Mouse (Mus musculus) neural tube, embryonic 15.5 days (tissue): ENCODE measurements around the gene Slc25a45. TPM values are rescaled to one million over a fixed set of nuclear protein-coding genes. Genes with fewer than 3 reads are reported as not detected.

Experiments used
- ATAC-seq: fragments of 200-750 bp; cut with Nextera tagmentation; 2 replicates; pipeline ENCODE4 v1.8.0; 2017; ENCODE audit warnings: mild to moderate bottlenecking, moderate TSS enrichment, moderate library complexity; ENCODE audit not compliant: low FRiP score
- H3K27ac ChIP-seq: fragments of 300-500 bp; sonication (generic); replicated peaks from 2 replicates; pipeline ENCODE4 v1.5.1; 2015; ENCODE audit warnings: mild to moderate bottlenecking, inconsistent platforms
- H3K27me3 ChIP-seq: fragments of 300-500 bp; sonication (generic); replicated peaks from 2 replicates; pipeline ENCODE4 v1.6.1; 2015; ENCODE audit warnings: inconsistent platforms
- H3K36me3 ChIP-seq: fragments of 300-500 bp; sonication (generic); 2 replicates; pipeline ENCODE4 v1.6.1; 2015; ENCODE audit warnings: inconsistent platforms
- H3K4me1 ChIP-seq: fragments of 300-500 bp; sonication (generic); 2 replicates; pipeline ENCODE4 v1.6.1; 2015; ENCODE audit warnings: inconsistent platforms
- H3K4me2 ChIP-seq: fragments of 300-500 bp; sonication (generic); 2 replicates; pipeline ENCODE4 v1.6.1; 2015; ENCODE audit warnings: inconsistent platforms, mild to moderate bottlenecking, moderate library complexity
- H3K4me3 ChIP-seq: fragments of 300-500 bp; sonication (generic); replicated peaks from 2 replicates; pipeline ENCODE4 v1.5.1; 2015; ENCODE audit warnings: mild to moderate bottlenecking, inconsistent platforms
- H3K9ac ChIP-seq: fragments of 300-500 bp; sonication (generic); replicated peaks from 2 replicates; pipeline ENCODE4 v1.6.1; 2015; ENCODE audit warnings: mild to moderate bottlenecking, inconsistent platforms
- H3K9me3 ChIP-seq: fragments of 300-500 bp; sonication (generic); replicated peaks from 2 replicates; pipeline ENCODE4 v1.6.1; 2016; ENCODE audit warnings: inconsistent platforms
- WGBS: fragments of 180-500 bp; shearing (Covaris S2); methylation state at CpG from one replicate; pipeline ENCODE4 v1.1.7; 2015; ENCODE audit warnings: mixed read lengths; 5-methylcytosine and 5-hydroxymethylcytosine counted together
- polyA plus RNA-seq: library from polyadenylated mRNA; unstranded; fragments of >200 nt; fragmentation: Nextera tagmentation; extraction: Ambion mirVana; gene quantifications from 2 replicates; pipeline ENCODE4 v1.2.1, GENCODE M21; 2015

Slc25a45 gene
- polyA plus RNA-seq, 1 experiment from 2014 or later: 2.0 TPM

DNA sequence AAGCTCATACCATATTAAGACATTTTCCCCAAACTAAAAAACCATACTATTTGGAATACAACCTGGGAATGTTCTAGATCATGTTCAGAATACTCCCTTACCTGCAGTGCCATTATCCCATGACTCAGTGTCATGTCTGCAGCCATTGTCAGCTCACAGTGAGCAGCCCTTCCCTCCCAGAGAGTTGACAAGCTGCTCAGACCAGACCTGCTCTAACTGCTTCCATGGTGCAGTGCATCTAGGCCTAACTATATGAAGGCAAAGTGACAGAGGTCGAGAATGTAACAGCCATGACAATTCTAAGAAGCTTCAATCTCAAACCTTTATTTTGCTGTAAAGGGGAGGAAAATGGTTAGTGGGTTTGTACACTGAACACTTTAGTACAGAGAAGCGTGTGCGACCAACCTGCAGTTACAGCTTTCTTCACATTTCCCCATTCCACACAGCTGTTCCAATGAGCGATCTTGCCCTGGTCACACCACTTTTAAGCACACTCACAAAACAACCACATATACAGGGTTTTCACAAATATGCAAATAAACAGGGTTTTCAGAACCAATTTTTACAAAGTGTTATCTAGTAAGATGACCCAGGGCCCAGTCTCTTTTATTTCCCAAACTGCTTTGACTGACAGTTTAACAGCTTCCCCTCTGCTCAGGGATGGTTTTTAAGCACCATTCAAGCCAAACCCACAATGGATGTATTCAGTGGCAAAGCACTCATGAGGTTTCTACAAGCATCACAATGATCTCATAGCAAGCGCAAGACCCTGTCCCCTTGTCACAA lies 35.4 kb upstream of the Slc25a45 start:
- Histone ChIP-seq H3K4me3 (no peak overlapping the region), H3K9me3 (no peaks in the 10 kb centered on the region), H3K4me1 (peaks cover 57% of the 10 kb centered on the region), H3K27me3 (no peaks in the 10 kb centered on the region), H3K36me3 (no peaks in the 10 kb centered on the region), H3K9ac (no peak overlapping the region), H3K4me2 (peak overlapping the region; percentile 73; the same call in 1 of the 2 replicates), H3K27ac (peak overlapping the region; percentile 51; the same call in 1 of the 2 replicates)
- ATAC-seq: no peak
- 40% methylated on average over 5 of the region's 5 CpGs for WGBS

GRCm38 (mm10) chr19:5842785-5843730 lies 34.5 kb upstream of the Slc25a45 start:
- H3K4me3 ChIP-seq: peak overlapping the region; percentile 2; the same call in 1 of the 2 replicates
- WGBS: 50% methylated on average over 9 of the region's 9 CpGs
- H3K4me1 ChIP-seq: peaks cover 65% of the 10 kb centered on the region
- no peaks in the 10 kb centered on the region for H3K27me3 ChIP-seq
- H3K36me3 ChIP-seq: no peaks in the 10 kb centered on the region
- H3K9ac ChIP-seq: no peak overlapping the region
- no peak for ATAC-seq
- no peaks in the 10 kb centered on the region for H3K9me3 ChIP-seq
- peak overlapping the region; percentile 51; the same call in 1 of the 2 replicates for H3K27ac ChIP-seq
- peak overlapping the region; percentile 73 for H3K4me2 ChIP-seq

DNA sequence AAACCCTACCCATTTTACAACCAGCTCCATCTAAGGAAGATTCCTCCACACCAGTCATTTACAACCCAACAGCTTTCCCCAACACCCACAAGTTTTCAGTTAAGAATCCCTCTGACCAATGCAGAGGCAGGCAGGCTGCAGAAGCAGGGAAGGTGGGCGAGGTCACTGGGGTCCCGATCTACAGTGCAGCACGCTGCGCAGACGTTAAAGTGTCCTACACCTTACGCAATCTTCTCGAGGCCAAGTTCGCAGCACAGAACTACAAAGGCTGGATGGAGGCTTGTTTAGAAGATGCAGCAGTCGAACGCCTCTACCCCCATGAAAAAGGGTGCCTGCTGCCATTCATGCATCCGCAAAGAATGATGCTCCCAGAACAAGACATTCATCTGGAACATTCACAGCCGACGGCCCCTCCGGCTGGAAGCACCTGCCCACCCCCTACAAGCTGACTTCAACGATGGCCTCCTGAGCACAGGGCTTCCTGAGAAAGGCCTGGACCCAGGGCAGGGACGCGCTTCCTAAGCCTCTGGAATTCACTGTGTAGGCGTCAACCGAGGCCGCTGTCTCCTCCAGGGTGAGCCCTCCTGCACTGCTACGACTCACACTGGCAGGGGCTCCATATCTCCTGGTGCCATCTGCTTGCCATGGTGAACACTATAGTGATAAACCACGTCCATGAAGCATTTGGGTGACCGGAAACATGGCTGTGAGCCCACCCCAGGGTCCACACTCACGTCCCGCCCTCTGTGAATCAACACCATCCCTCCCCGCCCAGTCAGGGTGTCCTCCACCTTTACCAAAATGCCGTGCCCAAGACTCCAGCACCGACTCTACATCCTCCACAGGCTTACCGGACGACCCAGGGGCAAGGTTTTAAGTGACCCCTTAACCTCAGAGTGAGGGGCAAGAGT lies 33.6 kb upstream of the Slc25a45 start:
- H3K9ac ChIP-seq: no peak overlapping the region
- peak overlapping the region; percentile 2; the same call in 1 of the 2 replicates for H3K4me3 ChIP-seq
- no peaks in the 10 kb centered on the region for H3K36me3 ChIP-seq
- peaks cover 75% of the 10 kb centered on the region for H3K4me1 ChIP-seq
- no peaks in the 10 kb centered on the region for H3K27me3 ChIP-seq
- WGBS: 79% methylated on average over 30 of the region's 30 CpGs
- H3K4me2 ChIP-seq: peak overlapping the region; percentile 73
- H3K27ac ChIP-seq: peak overlapping the region; percentile 51; the same call in 1 of the 2 replicates
- no peak for ATAC-seq
- H3K9me3 ChIP-seq: no peaks in the 10 kb centered on the region

- ATAC-seq: no peak
- 84% methylated on average over 12 of the region's 12 CpGs for WGBS
- H3K9ac ChIP-seq: peak overlapping the region; percentile 46
- H3K36me3 ChIP-seq: no peaks in the 10 kb centered on the region
- peaks cover 84% of the 10 kb centered on the region for H3K4me1 ChIP-seq
- H3K4me3 ChIP-seq: peak overlapping the region; percentile 41; the same call in 1 of the 2 replicates
- no peaks in the 10 kb centered on the region for H3K27me3 ChIP-seq
- H3K9me3 ChIP-seq: no peaks in the 10 kb centered on the region
- peak overlapping the region; percentile 73 for H3K4me2 ChIP-seq
- peak overlapping the region; percentile 98 for H3K27ac ChIP-seq
Observed at GRCm38 (mm10) chr19:5844831-5845318, 32.7 kb upstream of the Slc25a45 start.

GRCm38 (mm10) chr19:5845319-5846135 lies 32.1 kb upstream of the Slc25a45 start:
- Histone ChIP-seq H3K4me3 (peak overlapping the region; percentile 41), H3K4me2 (peak overlapping the region; percentile 73), H3K9ac (peak overlapping the region; percentile 52), H3K27ac (peak overlapping the region; percentile 98), H3K9me3 (no peaks in the 10 kb centered on the region), H3K27me3 (no peaks in the 10 kb centered on the region), H3K4me1 (peaks cover 90% of the 10 kb centered on the region), H3K36me3 (no peaks in the 10 kb centered on the region)
- 7% methylated on average over 45 of the region's 45 CpGs for WGBS
- ATAC-seq: peak; percentile 80

GRCm38 (mm10) chr19:5846154-5846553 lies 31.5 kb upstream of the Slc25a45 start:
- Histone ChIP-seq H3K27me3 (no peaks in the 10 kb centered on the region), H3K9ac (peak overlapping the region; percentile 52), H3K4me2 (peak overlapping the region; percentile 73), H3K4me1 (peaks cover 90% of the 10 kb centered on the region), H3K4me3 (peak overlapping the region; percentile 41), H3K9me3 (no peaks in the 10 kb centered on the region), H3K36me3 (0 out of 2 replicates have a peak, but pooled peaks cover under 1% of the 10 kb centered on the region), H3K27ac (peak overlapping the region; percentile 98)
- WGBS: under 1% methylated on average over 7 of the region's 7 CpGs
- peak; percentile 54 for ATAC-seq

- Histone ChIP-seq H3K9ac (peak overlapping the region; percentile 52), H3K4me1 (peaks cover 85% of the 10 kb centered on the region), H3K4me2 (peak overlapping the region; percentile 73), H3K4me3 (peak overlapping the region; percentile 41), H3K36me3 (peaks cover 5% of the 10 kb centered on the region; the same call in 1 of the 2 replicates), H3K27ac (peak overlapping the region; percentile 98), H3K9me3 (no peaks in the 10 kb centered on the region), H3K27me3 (no peaks in the 10 kb centered on the region)
- ATAC-seq: peak; percentile 84
- WGBS: 1% methylated on average over 16 of the region's 16 CpGs
Observed at GRCm38 (mm10) chr19:5846557-5847305, 30.9 kb upstream of the Slc25a45 start.

DNA sequence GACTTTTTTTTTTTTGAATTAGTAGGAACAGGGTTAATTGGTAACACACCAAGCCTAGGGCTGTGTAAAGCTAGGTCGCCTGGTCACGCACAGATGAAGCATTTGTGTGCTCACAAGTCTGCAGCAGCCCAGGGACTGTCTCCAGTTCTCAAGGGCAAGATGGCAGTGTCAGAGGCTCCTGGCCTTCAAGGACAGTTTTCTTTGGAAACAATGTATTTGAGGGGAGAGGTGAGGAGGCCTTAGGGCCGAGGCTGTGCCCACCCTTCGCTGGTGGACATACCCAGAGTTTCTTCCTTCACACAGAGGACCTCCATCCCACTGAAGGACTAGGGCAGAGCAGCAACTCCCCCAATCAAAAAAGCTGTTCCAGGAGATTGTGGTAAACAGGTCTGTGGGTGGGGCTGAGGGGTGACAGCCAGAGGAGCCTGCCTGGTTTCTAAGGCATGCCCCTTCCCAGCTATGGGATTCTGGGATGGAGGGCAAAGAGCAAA lies 30.3 kb upstream of the Slc25a45 start:
- H3K27ac ChIP-seq: peak overlapping the region; percentile 98
- 40% methylated on average over 4 of the region's 4 CpGs for WGBS
- H3K36me3 ChIP-seq: peaks cover 7% of the 10 kb centered on the region; the same call in 1 of the 2 replicates
- H3K4me3 ChIP-seq: no peak overlapping the region
- peaks cover 79% of the 10 kb centered on the region for H3K4me1 ChIP-seq
- peak overlapping the region; percentile 52 for H3K9ac ChIP-seq
- H3K4me2 ChIP-seq: peak overlapping the region; percentile 73
- H3K27me3 ChIP-seq: no peaks in the 10 kb centered on the region
- no peak for ATAC-seq
- H3K9me3 ChIP-seq: no peaks in the 10 kb centered on the region

GRCm38 (mm10) chr19:5848032-5848825 lies 29.4 kb upstream of the Slc25a45 start:
- H3K4me1 ChIP-seq: peaks cover 70% of the 10 kb centered on the region
- H3K9me3 ChIP-seq: no peaks in the 10 kb centered on the region

More at GRCm38 (mm10) chr19:5848032-5848825, 29.4 kb upstream of the Slc25a45 start:
- ATAC-seq: no peak
- H3K27ac ChIP-seq: peak overlapping the region; percentile 98
- WGBS: 55% methylated on average over 14 of the region's 14 CpGs
- peak overlapping the region; percentile 73 for H3K4me2 ChIP-seq
- H3K9ac ChIP-seq: peak overlapping the region; percentile 52
- H3K36me3 ChIP-seq: peaks cover 10% of the 10 kb centered on the region; the same call in 1 of the 2 replicates
- H3K4me3 ChIP-seq: no peak overlapping the region
- H3K27me3 ChIP-seq: no peaks in the 10 kb centered on the region
